Mouse (Mus musculus) CD4-positive naive resting alpha-beta T cell, adult 57 days (primary cell): ENCODE data around the gene Rorb. TPM values are rescaled to one million over a fixed set of nuclear protein-coding genes. Genes with fewer than 3 reads are reported as not detected.

Source experiments
- total RNA-seq: library from RNA; stranded (reverse); gene quantifications from one replicate; pipeline ENCODE4 v1.2.4, GENCODE M21; 2023

The Rorb gene
- total RNA-seq = not detected

GRCm38 (mm10) chr19:19110793-19111427 lies at the start of gene Rorb:
TSS of gene Rorb (minus strand) at chr19:19111196.

